Mouse (Mus musculus) heart, embryonic 14.5 days (tissue): ENCODE measurements around the gene Olfr845. TPM values are rescaled to one million over a fixed set of nuclear protein-coding genes. Genes with fewer than 3 reads are reported as not detected.

ENCODE experiments used
- ATAC-seq: fragments of 200-750 bp; cut with Nextera tagmentation; 2 replicates; pipeline ENCODE4 v1.8.0; 2017; ENCODE audit warnings: low read depth, moderate TSS enrichment; ENCODE audit not compliant: insufficient number of reproducible peaks, insufficient read depth, low FRiP score
- H3K27ac ChIP-seq, 2 experiments: fragments of 200-500 bp in 1 of 2; fragments of 300-500 bp in 1 of 2; sonication (generic) in 1 of 2; replicated peaks in 1 of 2; 2 replicates each; pipeline ENCODE4 v1.5.1; 2012 to 2014; ENCODE audit warnings: low read depth in 2 of 2, low read length in 2 of 2, control low read depth in 1 of 2, mild to moderate bottlenecking in 1 of 2, mixed read lengths in 1 of 2; ENCODE audit not compliant: control insufficient read depth in 1 of 2, insufficient read depth in 1 of 2
- H3K27me3 ChIP-seq: fragments of 300-500 bp; sonication (generic); 2 replicates; pipeline ENCODE4 v1.6.1; 2014; ENCODE audit warnings: mild to moderate bottlenecking, low read length, control low read depth; ENCODE audit not compliant: control insufficient read depth, insufficient read depth
- H3K36me3 ChIP-seq: fragments of 300-500 bp; sonication (generic); 2 replicates; pipeline ENCODE4 v1.6.1; 2014; ENCODE audit warnings: mild to moderate bottlenecking, control low read depth, low read length, mixed read lengths; ENCODE audit not compliant: control insufficient read depth, insufficient read depth
- H3K4me1 ChIP-seq, 2 experiments: fragments of 200-500 bp in 1 of 2; fragments of 300-500 bp in 1 of 2; sonication (generic) in 1 of 2; 2 replicates each; pipeline ENCODE4 v1.6.1; 2012 to 2014; ENCODE audit warnings: low read length in 2 of 2, control low read depth in 1 of 2, mixed read lengths in 1 of 2; ENCODE audit not compliant: control insufficient read depth in 2 of 2, insufficient read depth in 2 of 2
- H3K4me2 ChIP-seq: fragments of 300-500 bp; sonication (generic); 2 replicates; pipeline ENCODE4 v1.6.1; 2014; ENCODE audit warnings: mild to moderate bottlenecking, low read length
- H3K4me3 ChIP-seq, 2 experiments: fragments of 200-500 bp in 1 of 2; fragments of 300-500 bp in 1 of 2; sonication (generic) in 1 of 2; 2 replicates each; pipeline ENCODE4 v1.5.1; 2012 to 2014; ENCODE audit warnings: low read length in 2 of 2, mild to moderate bottlenecking in 2 of 2, control low read depth in 1 of 2, low read depth in 1 of 2, moderate library complexity in 1 of 2; ENCODE audit not compliant: control insufficient read depth in 1 of 2, insufficient read depth in 1 of 2
- H3K9ac ChIP-seq: fragments of 300-500 bp; sonication (generic); 2 replicates; pipeline ENCODE4 v1.6.1; 2014; ENCODE audit warnings: mild to moderate bottlenecking, low read length
- H3K9me3 ChIP-seq: fragments of 300-500 bp; sonication (generic); 2 replicates; pipeline ENCODE4 v1.6.1; 2016; ENCODE audit warnings: low read length, control low read depth; ENCODE audit not compliant: control insufficient read depth
- WGBS: fragments of 180-500 bp; shearing (Covaris S2); extraction: QIAGEN DNeasy Blood & Tissue Kit; methylation state at CpG from one replicate; pipeline ENCODE4 v1.1.7; 2014; 5-methylcytosine and 5-hydroxymethylcytosine counted together
- polyA plus RNA-seq: library from polyadenylated mRNA; unstranded; fragments of >200 nt; fragmentation: Nextera tagmentation; extraction: Ambion mirVana; gene quantifications from 2 replicates; pipeline ENCODE4 v1.2.1, GENCODE M21; 2014

Olfr845 gene
- not detected in 2 replicates for polyA plus RNA-seq

DNA sequence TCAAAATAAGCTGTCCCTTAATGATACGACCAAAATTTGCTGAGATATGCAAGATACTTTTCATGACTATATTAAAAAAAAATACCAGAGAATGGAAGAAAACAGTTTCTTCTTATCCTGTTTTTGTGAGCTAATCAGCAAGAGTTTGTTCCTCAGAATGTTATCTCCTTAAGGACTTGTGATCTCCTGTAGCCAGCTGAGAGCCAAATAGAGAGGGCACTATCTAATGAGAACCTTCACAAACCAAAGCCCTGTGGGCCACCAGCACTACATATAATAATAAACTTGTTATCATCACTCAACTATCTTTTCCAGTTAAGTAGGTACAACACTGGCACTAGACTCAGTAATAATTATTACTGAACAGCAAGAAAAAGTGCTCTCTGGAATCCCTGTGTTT, at the start of gene Olfr845:
Gene Olfr845, plus strand, starts transcription at position 301 of the 400 bp plus-strand sequence.
- 51% methylated on average over 1 of the region's 1 CpGs for WGBS
- Histone ChIP-seq H3K4me1 (no peaks in the 10 kb centered on the region), H3K36me3 (no peaks in the 10 kb centered on the region), H3K4me3 (no peak within 1 kb of the TSS), H3K27ac (no peak within 1 kb of the TSS), H3K9ac (no peak within 1 kb of the TSS), H3K4me2 (no peak within 1 kb of the TSS), H3K9me3 (0 out of 2 replicates have a peak, but pooled peaks cover 4% of the 10 kb centered on the region), H3K27me3 (no peaks in the 10 kb centered on the region)
- ATAC-seq = no peak

DNA sequence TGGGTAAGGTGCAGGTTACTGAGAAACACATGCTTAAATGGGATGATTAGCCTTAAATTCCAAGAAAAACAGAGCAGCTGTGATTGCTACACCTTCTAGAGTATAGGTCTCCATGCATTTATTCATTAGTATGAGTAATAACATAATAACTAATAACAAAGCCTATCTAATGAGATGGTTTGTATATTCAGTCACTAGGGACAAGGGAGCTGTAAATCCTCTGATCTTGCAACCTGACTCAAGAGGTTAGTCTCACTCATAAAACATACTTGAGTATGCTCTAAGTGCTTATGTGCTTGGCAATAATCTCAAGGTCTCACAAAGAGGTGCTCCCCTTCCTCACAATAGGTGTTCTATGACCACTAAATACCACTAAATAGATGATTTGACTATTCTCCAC, 20.2 kb upstream of the Olfr845 start, which contains the start of gene Olfr844:
Gene Olfr844, plus strand, starts transcription at position 301 of the 400 bp plus-strand sequence.
- Histone ChIP-seq H3K9ac (no peak within 1 kb of the TSS), H3K4me3 (no peak within 1 kb of the TSS), H3K9me3 (no peaks in the 10 kb centered on the region), H3K4me1 (no peaks in the 10 kb centered on the region), H3K27ac (no peak within 1 kb of the TSS), H3K27me3 (no peaks in the 10 kb centered on the region), H3K36me3 (no peaks in the 10 kb centered on the region), H3K4me2 (no peak within 1 kb of the TSS)
- ATAC-seq = no peak

DNA sequence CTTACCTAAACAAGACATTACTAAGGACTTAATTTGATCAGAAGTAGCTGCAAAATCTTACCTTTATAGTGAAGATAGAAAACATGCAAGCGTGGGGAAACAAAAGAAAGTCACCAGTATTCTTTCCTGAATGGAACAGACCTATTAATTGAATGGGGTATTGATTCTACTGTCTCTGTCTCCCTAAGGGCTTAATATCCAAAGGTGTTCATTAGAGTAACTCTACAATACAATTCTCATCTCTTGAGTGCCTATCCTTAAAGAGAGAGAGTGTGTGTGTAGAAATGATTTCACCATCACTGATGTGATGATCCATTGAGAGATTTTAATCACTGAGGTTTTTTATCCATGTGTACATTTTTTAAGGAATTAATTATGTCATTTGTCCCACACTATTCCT, 27.6 kb downstream of the Olfr845 start, which contains the start of gene Olfr846:
Gene Olfr846, minus strand, starts transcription at position 101 of the 400 bp plus-strand sequence.
- Histone ChIP-seq H3K36me3 (no peaks in the 10 kb centered on the region), H3K27ac (no peak within 1 kb of the TSS), H3K4me2 (no peak within 1 kb of the TSS), H3K9me3 (no peaks in the 10 kb centered on the region), H3K4me3 (no peak within 1 kb of the TSS), H3K9ac (no peak within 1 kb of the TSS), H3K27me3 (no peaks in the 10 kb centered on the region), H3K4me1 (no peaks in the 10 kb centered on the region)
- ATAC-seq = no peak
- whole genome bisulfite sequencing = 31% methylated on average over 1 of the region's 1 CpGs

DNA sequence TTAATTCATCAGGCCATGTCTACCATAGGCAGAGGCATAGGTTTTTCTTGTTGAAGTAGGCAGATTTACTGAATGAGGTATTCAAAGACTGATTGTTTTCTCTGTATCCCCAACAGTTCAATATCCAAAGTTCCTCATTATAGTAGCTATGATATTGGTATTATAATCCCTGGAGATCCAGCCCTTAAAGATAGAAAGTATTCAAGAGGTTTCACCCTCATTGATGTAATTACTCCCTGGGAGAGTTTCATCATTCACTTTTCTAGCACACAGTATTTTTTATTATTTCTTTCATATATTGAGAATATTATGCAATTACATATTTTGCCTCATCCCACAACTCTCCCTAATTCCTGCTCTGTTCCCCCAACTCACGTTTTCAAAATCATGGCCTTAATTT, 42.3 kb downstream of the Olfr845 start, which contains the start of gene Olfr847:
Gene Olfr847, minus strand, starts transcription at position 101 of the 400 bp plus-strand sequence.
- H3K27me3 ChIP-seq = no peaks in the 10 kb centered on the region
- H3K4me2 ChIP-seq = no peak within 1 kb of the TSS
- H3K4me1 ChIP-seq = no peaks in the 10 kb centered on the region
- no peak within 1 kb of the TSS for H3K27ac ChIP-seq
- no peaks in the 10 kb centered on the region for H3K36me3 ChIP-seq
- no peak within 1 kb of the TSS for H3K4me3 ChIP-seq
- H3K9ac ChIP-seq = no peak within 1 kb of the TSS
- no peaks in the 10 kb centered on the region for H3K9me3 ChIP-seq
- ATAC-seq = no peak
- 43% methylated on average over 1 of the region's 1 CpGs for WGBS

Other genes with a start within 250 kb of the Olfr845 start
- not detected in 2 replicates for gene Olfr836, start 216.1 kb upstream of the Olfr845 start, polyA plus RNA-seq
- gene Olfr837, start 200.1 kb upstream of the Olfr845 start, polyA plus RNA-seq = not detected in 2 replicates
- not detected in 2 replicates for gene Olfr839-ps1, start 159.1 kb upstream of the Olfr845 start, polyA plus RNA-seq
- gene Olfr843, start 84.5 kb upstream of the Olfr845 start, polyA plus RNA-seq = not detected in 2 replicates
- gene Olfr844, start 20.1 kb upstream of the Olfr845 start, polyA plus RNA-seq = not detected in 2 replicates
- gene Olfr846, start 27.5 kb downstream of the Olfr845 start, polyA plus RNA-seq = not detected in 2 replicates
- not detected in 2 replicates for gene Olfr847, start 42.2 kb downstream of the Olfr845 start, polyA plus RNA-seq
- not detected in 2 replicates for gene Olfr849, start 103.8 kb downstream of the Olfr845 start, polyA plus RNA-seq
- not detected in 2 replicates for gene Olfr850, start 141.8 kb downstream of the Olfr845 start, polyA plus RNA-seq
- not detected in 2 replicates for gene Olfr851, start 156.8 kb downstream of the Olfr845 start, polyA plus RNA-seq
- not detected in 2 replicates for gene Olfr853, start 204.6 kb downstream of the Olfr845 start, polyA plus RNA-seq
- gene Olfr854, start 230.9 kb downstream of the Olfr845 start, polyA plus RNA-seq = not detected in 2 replicates
- gene Olfr855, start 246.2 kb downstream of the Olfr845 start, polyA plus RNA-seq = not detected in 2 replicates